Mouse (Mus musculus) MEL (cell line): ENCODE results near the gene Syt1. TPM values are rescaled to one million over a fixed set of nuclear protein-coding genes. Genes with fewer than 3 reads are reported as not detected.

Experiments used
- DNase-seq: peaks from one replicate; pipeline ENCODE4 v3.0.0; 2011; ENCODE audit warnings: low read depth, low spot score
- H3K27ac ChIP-seq: 2 replicates; pipeline ENCODE4 v1.5.1; 2012; ENCODE audit warnings: low read depth, mild to moderate bottlenecking, control low read depth, low read length, moderate library complexity; ENCODE audit not compliant: control insufficient read depth
- H3K27me3 ChIP-seq, 2 experiments: fragments of 150-350 bp in 1 of 2; sonication (generic) in 1 of 2; 2 replicates each; pipeline ENCODE4 v1.6.1; 2012; ENCODE audit warnings: low read length in 2 of 2, mild to moderate bottlenecking in 2 of 2, improper control_type of control experiment in 1 of 2, moderate library complexity in 1 of 2; ENCODE audit not compliant: insufficient read depth in 2 of 2, control insufficient read depth in 1 of 2
- H3K36me3 ChIP-seq, 2 experiments: 2 replicates each; pipeline ENCODE4 v1.6.1; 2012 to 2014; ENCODE audit warnings: low read length in 2 of 2, improper control_type of control experiment in 1 of 2, inconsistent platforms in 1 of 2, mild to moderate bottlenecking in 1 of 2; ENCODE audit not compliant: insufficient read depth in 2 of 2, control insufficient read depth in 1 of 2
- H3K4me1 ChIP-seq, 2 experiments: fragments of 150-350 bp in 1 of 2; sonication (generic) in 1 of 2; 2 replicates each; pipeline ENCODE4 v1.6.1; 2012; ENCODE audit warnings: low read length in 2 of 2, improper control_type of control experiment in 1 of 2, mild to moderate bottlenecking in 1 of 2; ENCODE audit not compliant: insufficient read depth in 2 of 2, control insufficient read depth in 1 of 2
- H3K4me3 ChIP-seq, 2 experiments: fragments of 150-350 bp in 1 of 2; sonication (generic) in 1 of 2; 2 replicates each; pipeline ENCODE4 v1.5.1; 2012; ENCODE audit warnings: low read depth in 2 of 2, low read length in 2 of 2, mild to moderate bottlenecking in 2 of 2, moderate library complexity in 2 of 2, control low read depth in 1 of 2, improper control_type of control experiment in 1 of 2; ENCODE audit not compliant: control insufficient read depth in 1 of 2, insufficient read depth in 1 of 2
- H3K79me2 ChIP-seq: 2 replicates; pipeline ENCODE4 v1.6.1; 2012; ENCODE audit warnings: mild to moderate bottlenecking, low read length, moderate library complexity; ENCODE audit not compliant: control insufficient read depth, poor library complexity, insufficient read depth
- H3K9ac ChIP-seq: 2 replicates; pipeline ENCODE4 v1.6.1; 2012; ENCODE audit warnings: low read depth, mild to moderate bottlenecking, control low read depth, low read length, moderate library complexity; ENCODE audit not compliant: control insufficient read depth, poor library complexity, severe bottlenecking
- H3K9me3 ChIP-seq: fragments of 150-350 bp; sonication (generic); replicated peaks from 2 replicates; pipeline ENCODE4 v1.6.1; 2012; ENCODE audit warnings: mild to moderate bottlenecking, low read length, improper control_type of control experiment, moderate library complexity; ENCODE audit not compliant: insufficient read depth
- BHLHE40 ChIP-seq: IDR thresholded peaks from 2 replicates; pipeline ENCODE4 v1.6.1; 2012; ENCODE audit warnings: low read depth, mild to moderate bottlenecking, inconsistent platforms, low read length, improper control_type of control experiment, borderline replicate concordance
- CHD1 ChIP-seq: IDR thresholded peaks from 2 replicates; pipeline ENCODE4 v1.6.1; 2012; ENCODE audit warnings: low read depth, mild to moderate bottlenecking, inconsistent platforms, low read length, improper control_type of control experiment
- CHD2 ChIP-seq: IDR thresholded peaks from 2 replicates; pipeline ENCODE4 v1.6.1; 2011; ENCODE audit warnings: low read length, improper control_type of control experiment
- ELF1 ChIP-seq: IDR thresholded peaks from 2 replicates; pipeline ENCODE4 v1.6.1; 2014; ENCODE audit warnings: low read depth, mild to moderate bottlenecking, inconsistent platforms, low read length, improper control_type of control experiment, moderate library complexity
- EP300 ChIP-seq, 2 experiments: IDR thresholded peaks; 2 replicates each; pipeline ENCODE4 v1.6.1; 2011; ENCODE audit warnings: improper control_type of control experiment in 2 of 2, low read length in 2 of 2, low read depth in 1 of 2, mild to moderate bottlenecking in 1 of 2
- ETS1 ChIP-seq: IDR thresholded peaks from 2 replicates; pipeline ENCODE4 v1.6.1; 2012; ENCODE audit warnings: low read depth, mild to moderate bottlenecking, inconsistent platforms, low read length, improper control_type of control experiment, moderate library complexity
- GABPA ChIP-seq: IDR thresholded peaks from 2 replicates; pipeline ENCODE4 v1.6.1; 2012; ENCODE audit warnings: low read depth, mild to moderate bottlenecking, inconsistent platforms, low read length, improper control_type of control experiment, moderate library complexity
- GATA1 ChIP-seq: IDR thresholded peaks from 2 replicates; pipeline ENCODE4 v1.6.1; 2011; ENCODE audit warnings: low read depth, low read length, improper control_type of control experiment
- HCFC1 ChIP-seq: IDR thresholded peaks from 2 replicates; pipeline ENCODE4 v1.6.1; 2012; ENCODE audit warnings: low read depth, mild to moderate bottlenecking, inconsistent platforms, low read length, improper control_type of control experiment, moderate library complexity
- MAX ChIP-seq: IDR thresholded peaks from 2 replicates; pipeline ENCODE4 v1.6.1; 2011; ENCODE audit warnings: low read length, improper control_type of control experiment
- MAZ ChIP-seq: IDR thresholded peaks from 2 replicates; pipeline ENCODE4 v1.6.1; 2012; ENCODE audit warnings: low read depth, mild to moderate bottlenecking, inconsistent platforms, low read length, improper control_type of control experiment
- MXI1 ChIP-seq: IDR thresholded peaks from 2 replicates; pipeline ENCODE4 v1.6.1; 2011; ENCODE audit warnings: mild to moderate bottlenecking, low read depth, low read length, improper control_type of control experiment
- MYB ChIP-seq: IDR thresholded peaks from 2 replicates; pipeline ENCODE4 v1.6.1; 2011; ENCODE audit warnings: mild to moderate bottlenecking, low read depth, low read length, improper control_type of control experiment
- MYC ChIP-seq: IDR thresholded peaks from 2 replicates; pipeline ENCODE4 v1.6.1; 2011; ENCODE audit warnings: low read depth, mild to moderate bottlenecking, low read length, improper control_type of control experiment, moderate library complexity
- NELFE ChIP-seq: IDR thresholded peaks from 2 replicates; pipeline ENCODE4 v1.6.1; 2011; ENCODE audit warnings: low read depth, low read length, improper control_type of control experiment
- POLR2A ChIP-seq, 2 experiments: IDR thresholded peaks; 2 replicates each; pipeline ENCODE4 v1.6.1; 2011 to 2012; ENCODE audit warnings: low read length in 2 of 2, mild to moderate bottlenecking in 2 of 2, control low read depth in 1 of 2, improper control_type of control experiment in 1 of 2, low read depth in 1 of 2, moderate library complexity in 1 of 2; ENCODE audit not compliant: control insufficient read depth in 1 of 2, insufficient read depth in 1 of 2, poor library complexity in 1 of 2
- POLR2AphosphoS2 ChIP-seq: IDR thresholded peaks from 2 replicates; pipeline ENCODE4 v1.6.1; 2011; ENCODE audit warnings: low read length, improper control_type of control experiment
- POLR2AphosphoS5 ChIP-seq: IDR thresholded peaks from 2 replicates; pipeline ENCODE4 v1.6.1; 2012; ENCODE audit warnings: low read depth, borderline replicate concordance, mild to moderate bottlenecking, inconsistent platforms, low read length, moderate library complexity, mixed read lengths
- RAD21 ChIP-seq: IDR thresholded peaks from 2 replicates; pipeline ENCODE4 v1.6.1; 2011; ENCODE audit warnings: mild to moderate bottlenecking, low read depth, low read length, improper control_type of control experiment
- SIN3A ChIP-seq: IDR thresholded peaks from 2 replicates; pipeline ENCODE4 v1.6.1; 2012; ENCODE audit warnings: low read length, improper control_type of control experiment, inconsistent platforms
- SMC3 ChIP-seq: IDR thresholded peaks from 2 replicates; pipeline ENCODE4 v1.6.1; 2011; ENCODE audit warnings: low read depth, low read length, improper control_type of control experiment
- TAL1 ChIP-seq: IDR thresholded peaks from 2 replicates; pipeline ENCODE4 v1.6.1; 2012; ENCODE audit warnings: mild to moderate bottlenecking, inconsistent platforms, low read length, moderate library complexity, mixed read lengths
- TCF12 ChIP-seq: IDR thresholded peaks from 2 replicates; pipeline ENCODE4 v1.6.1; 2014; ENCODE audit warnings: low read depth, mild to moderate bottlenecking, inconsistent platforms, low read length, improper control_type of control experiment, moderate library complexity
- UBTF ChIP-seq: IDR thresholded peaks from 2 replicates; pipeline ENCODE4 v1.6.1; 2012; ENCODE audit warnings: low read depth, mild to moderate bottlenecking, inconsistent platforms, low read length, improper control_type of control experiment, moderate library complexity, borderline replicate concordance; ENCODE audit not compliant: insufficient read depth
- USF1 ChIP-seq: IDR thresholded peaks from 2 replicates; pipeline ENCODE4 v1.6.1; 2014; ENCODE audit warnings: low read depth, mild to moderate bottlenecking, inconsistent platforms, low read length, improper control_type of control experiment, moderate library complexity
- ZC3H11A ChIP-seq: IDR thresholded peaks from 2 replicates; pipeline ENCODE4 v1.6.1; 2012; ENCODE audit warnings: low read depth, mild to moderate bottlenecking, inconsistent platforms, low read length, improper control_type of control experiment
- ZKSCAN1 ChIP-seq: IDR thresholded peaks from 2 replicates; pipeline ENCODE4 v1.6.1; 2012; ENCODE audit warnings: low read depth, mild to moderate bottlenecking, inconsistent platforms, low read length, improper control_type of control experiment, moderate library complexity
- ZMIZ1 ChIP-seq: IDR thresholded peaks from 2 replicates; pipeline ENCODE4 v1.6.1; 2012; ENCODE audit warnings: low read depth, mild to moderate bottlenecking, inconsistent platforms, low read length, improper control_type of control experiment, moderate library complexity
- ZNF384 ChIP-seq: IDR thresholded peaks from 2 replicates; pipeline ENCODE4 v1.6.1; 2012; ENCODE audit warnings: low read depth, mild to moderate bottlenecking, inconsistent platforms, low read length, improper control_type of control experiment
- polyA plus RNA-seq, 2 experiments: library from polyadenylated mRNA; stranded (reverse) in 1 of 2; unstranded in 1 of 2; fragments of >175 nt in 1 of 2; fragments of >200 nt in 1 of 2; gene quantifications; 2 replicates each; pipeline versions ENCODE4 v1.2.1 to v1.2.4; 2012; ENCODE audit warnings: low replicate concordance in 2 of 2, low read depth in 1 of 2; ENCODE audit not compliant: insufficient read length in 2 of 2, insufficient read depth in 1 of 2, missing spikeins in 1 of 2
- total RNA-seq: library from RNA; depleted of rRNA; stranded (reverse); fragments of 300-350 nt; gene quantifications from 2 replicates; pipeline ENCODE4 v1.2.3, GENCODE M21; 2012

Gene Syt1
- total and polyA plus RNA-seq, 3 experiments = not detected

GRCm38 (mm10) chr10:108896529-108896928, 114.3 kb downstream of the Syt1 start:
- no peak overlapping the region for H3K9ac ChIP-seq
- TF ChIP-seq TCF12 (no peak), MXI1 (no peak), POLR2A (IDR thresholded peaks at IDR 0.05; ENCODE audit: control insufficient read depth in 1 of 2, insufficient read depth in 1 of 2, low read depth in 1 of 2, low read length in 2 of 2, poor library complexity in 1 of 2) (no peak), SIN3A (no peak), MYC (no peak), NELFE (no peak), RAD21 (no peak), POLR2AphosphoS5 (no peak), SMC3 (no peak), GABPA (no peak), MAX (no peak), GATA1 (no peak), MYB (no peak), ZNF384 (no peak), USF1 (no peak), ZKSCAN1 (no peak), UBTF (no peak), EP300 (IDR thresholded peaks at IDR 0.05; ENCODE audit: low read depth in 1 of 2, low read length in 2 of 2) (no peak)
- no peaks in the 10 kb centered on the region for H3K36me3 ChIP-seq
- H3K4me3 ChIP-seq = no peak overlapping the region
- no peaks in the 10 kb centered on the region for H3K79me2 ChIP-seq
- no peak for DNase-seq
- H3K27ac ChIP-seq = no peak overlapping the region
- no peaks in the 10 kb centered on the region for H3K9me3 ChIP-seq
- no peaks in the 10 kb centered on the region for H3K27me3 ChIP-seq
- no peaks in the 10 kb centered on the region for H3K4me1 ChIP-seq

GRCm38 (mm10) chr10:108893288-108893687, 117.5 kb downstream of the Syt1 start:
- H3K9me3 ChIP-seq = no peaks in the 10 kb centered on the region

More at GRCm38 (mm10) chr10:108893288-108893687, 117.5 kb downstream of the Syt1 start:
- no peak overlapping the region for H3K9ac ChIP-seq
- DNase-seq = no peak
- no peaks in the 10 kb centered on the region for H3K36me3 ChIP-seq
- H3K79me2 ChIP-seq = no peaks in the 10 kb centered on the region
- TF ChIP-seq CHD1 (no peak), ZMIZ1 (no peak), CHD2 (no peak), MYC (no peak), ZC3H11A (no peak), SIN3A (no peak), HCFC1 (no peak), ZKSCAN1 (no peak), POLR2A (IDR thresholded peaks at IDR 0.05; ENCODE audit: control insufficient read depth in 1 of 2, insufficient read depth in 1 of 2, low read depth in 1 of 2, low read length in 2 of 2, poor library complexity in 1 of 2) (no peak), USF1 (no peak), POLR2AphosphoS2 (no peak), NELFE (no peak), ETS1 (no peak), MAZ (no peak), TAL1 (no peak), TCF12 (no peak), BHLHE40 (no peak), ELF1 (no peak)
- TF ChIP-seq, all 39 proteins: peak for 0
- Histone ChIP-seq H3K4me1 (no peaks in the 10 kb centered on the region), H3K27ac (no peak overlapping the region), H3K4me3 (no peak overlapping the region), H3K27me3 (no peaks in the 10 kb centered on the region)
